Mouse (Mus musculus): Measurements from ENCODE around the gene Pfdn4.

Pfdn4 gene

DNA sequence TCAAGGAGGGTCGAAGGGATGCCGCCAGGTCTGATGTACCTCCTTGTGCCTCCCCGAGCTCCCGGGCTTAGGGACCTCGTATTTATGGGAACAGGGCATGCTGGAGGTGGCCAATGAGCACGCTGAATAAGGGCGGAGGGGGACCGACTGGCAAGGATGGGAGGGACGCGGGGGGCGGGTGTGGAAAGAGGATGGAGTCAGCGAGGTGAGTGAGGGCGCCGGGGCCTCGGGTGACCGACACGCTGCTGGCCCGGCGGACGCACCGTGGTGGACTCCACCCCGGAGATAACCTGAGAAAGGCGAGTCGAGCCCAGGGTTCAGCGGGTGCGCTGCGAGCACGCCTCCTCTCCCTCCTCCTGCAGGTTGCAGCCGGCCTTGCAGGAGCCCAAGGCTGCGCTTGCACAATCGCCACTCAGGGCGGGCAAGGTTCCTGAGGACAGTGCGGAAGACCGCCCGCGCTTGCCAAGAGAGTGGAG, 901 bp downstream of the Pfdn4 start, which contains the start of gene Cyp24a1:
Cyp24a1 (minus strand) TSS at position 55 of the 476 bp plus-strand sequence.
- DNase-seq (ENCODE audit: extremely low read depth, low read depth) = no peak

DNA sequence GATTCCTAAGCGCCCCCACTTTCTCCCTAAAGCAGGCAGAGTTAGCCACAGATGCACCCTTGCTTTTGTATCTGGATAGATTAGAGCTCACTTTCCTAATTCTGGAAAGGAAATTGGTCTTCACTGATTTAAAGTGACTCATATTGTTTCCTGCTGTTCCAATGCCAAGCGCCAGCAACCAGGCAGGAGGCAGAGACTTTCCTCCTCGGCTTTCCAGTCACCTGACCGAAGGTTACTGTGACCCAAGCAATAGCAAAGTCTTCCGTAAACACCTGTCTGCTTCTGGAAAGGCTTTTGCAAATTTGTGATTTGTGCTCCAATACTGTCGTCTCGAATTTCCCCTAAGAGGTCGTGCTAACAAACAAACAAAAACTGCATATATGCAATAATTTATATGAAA, 1.8 kb downstream of the Pfdn4 start:
- no peak for DNase-seq (ENCODE audit: extremely low read depth, low read depth)

DNA sequence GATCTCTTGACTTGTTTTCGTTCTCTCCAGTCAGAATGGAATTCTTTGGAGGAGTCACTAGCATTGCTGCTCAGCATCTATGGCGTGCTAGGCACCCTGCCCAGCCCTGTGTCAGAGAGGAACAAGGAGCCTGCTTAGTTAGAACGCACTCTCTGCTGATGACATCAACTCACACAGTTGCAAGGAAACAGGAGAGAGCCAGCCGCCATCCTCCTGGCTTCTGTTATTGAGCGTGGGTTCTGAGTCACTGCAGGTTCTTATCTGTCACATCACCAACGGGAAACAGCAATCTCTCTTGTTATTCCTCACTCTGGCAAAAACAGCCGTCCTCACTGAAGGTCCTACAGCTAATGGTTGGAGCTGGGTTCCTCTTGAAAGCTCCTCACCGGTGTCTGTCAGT, 7.1 kb downstream of the Pfdn4 start:
- peak; percentile 8 for DNase-seq (ENCODE audit: extremely low read depth, low read depth)

DNA sequence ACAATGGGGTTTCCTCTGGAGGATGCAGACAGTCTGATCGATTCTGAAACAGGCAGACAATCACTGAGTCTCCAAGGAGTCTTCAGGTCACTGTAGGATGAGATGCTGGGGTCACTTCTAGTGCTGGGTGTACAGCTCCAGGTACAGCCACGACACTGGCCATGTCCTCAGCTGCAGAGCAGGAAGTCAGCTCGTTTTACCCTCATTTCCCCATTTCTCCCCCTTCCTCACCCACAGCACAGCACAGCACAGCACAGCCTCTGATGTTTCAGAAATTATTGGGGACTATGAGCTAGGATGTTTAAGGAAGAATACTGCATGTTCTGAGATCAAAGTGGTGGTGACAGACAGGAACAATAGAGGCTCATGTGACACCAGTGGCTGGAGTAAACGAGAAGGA, 7.8 kb downstream of the Pfdn4 start:
- peak; percentile 25 for DNase-seq (ENCODE audit: extremely low read depth, low read depth)

DNA sequence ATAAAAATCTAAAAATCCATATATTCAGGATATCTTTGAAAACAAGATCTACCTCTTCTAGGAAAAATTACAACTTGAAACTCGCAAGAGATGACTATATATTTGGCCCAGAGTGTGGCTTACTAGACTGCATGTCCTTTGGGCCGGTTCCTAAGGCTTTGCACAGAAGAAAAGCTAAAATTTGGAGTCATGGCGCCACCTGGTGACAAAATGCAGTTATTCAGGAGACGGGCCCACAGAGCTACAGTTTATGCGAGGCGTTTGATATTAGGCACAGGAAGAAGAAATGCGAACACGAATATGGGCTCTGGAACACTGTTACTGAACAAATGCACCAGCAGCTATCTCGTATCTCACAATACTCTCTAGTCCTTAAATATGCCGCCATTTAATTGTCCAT, 11.5 kb downstream of the Pfdn4 start:
- peak; percentile 73 for DNase-seq (ENCODE audit: extremely low read depth, low read depth)

DNA sequence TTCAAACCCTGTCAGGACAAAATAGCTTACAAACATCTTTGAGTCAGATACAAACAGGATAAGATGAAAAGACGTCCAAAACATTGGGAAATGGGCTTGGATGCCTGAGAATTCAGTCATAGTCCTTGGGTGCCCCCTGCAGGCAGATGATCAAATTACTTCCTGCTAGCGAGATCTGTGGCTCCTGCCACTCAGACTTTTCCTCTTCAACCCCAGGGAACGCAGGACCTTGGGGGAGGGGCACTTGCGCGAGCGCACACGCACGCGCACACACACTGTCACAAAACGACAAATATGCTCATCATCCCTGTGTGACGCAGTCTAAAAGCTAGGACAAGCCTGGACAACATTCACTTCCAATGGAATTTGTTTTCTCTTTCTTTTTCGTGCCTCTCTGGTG, 12.6 kb downstream of the Pfdn4 start:
- peak; percentile 65 for DNase-seq (ENCODE audit: extremely low read depth, low read depth)

DNA sequence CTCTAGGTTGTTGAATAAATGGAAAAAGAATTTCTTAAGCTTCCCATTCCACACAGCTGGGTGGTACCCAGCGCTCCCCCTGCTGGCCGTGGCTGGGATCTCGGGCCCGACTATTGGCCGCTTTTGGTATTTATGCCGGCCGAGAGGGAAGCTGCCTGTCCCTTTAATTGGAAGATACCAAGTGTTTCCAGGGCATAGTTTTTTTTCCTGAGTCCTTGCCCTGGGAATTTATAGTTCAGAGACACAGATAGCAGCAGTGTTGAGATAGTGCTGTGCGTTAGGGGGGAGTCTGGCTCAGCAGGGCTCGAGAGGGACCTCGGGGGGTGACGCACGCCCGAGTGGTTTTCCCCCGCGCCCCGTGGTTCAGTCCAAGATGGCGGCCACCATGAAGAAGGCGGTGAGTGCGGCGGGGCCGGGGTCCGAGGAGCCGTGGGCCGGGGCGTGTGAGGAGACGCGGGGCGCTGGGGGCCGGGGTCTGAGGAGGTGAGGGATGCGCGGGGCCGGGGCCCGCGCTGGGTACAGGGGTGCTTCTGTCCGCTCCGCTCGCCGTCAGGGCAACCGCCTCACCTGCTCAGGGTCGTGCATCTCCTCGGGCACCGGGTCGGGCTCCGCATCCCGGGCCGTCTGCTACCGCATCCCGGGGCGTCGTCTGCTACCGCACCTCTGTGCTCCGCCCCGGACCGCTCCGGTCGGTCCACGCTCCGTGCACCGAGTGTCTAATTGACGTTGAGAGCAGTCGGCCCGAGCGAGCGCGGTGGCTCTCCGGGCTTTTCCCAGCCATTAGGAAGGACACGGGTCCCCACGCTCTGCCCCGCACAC, 15.1 kb downstream of the Pfdn4 start:
- peak; percentile 79 for DNase-seq (ENCODE audit: extremely low read depth, low read depth)

DNA sequence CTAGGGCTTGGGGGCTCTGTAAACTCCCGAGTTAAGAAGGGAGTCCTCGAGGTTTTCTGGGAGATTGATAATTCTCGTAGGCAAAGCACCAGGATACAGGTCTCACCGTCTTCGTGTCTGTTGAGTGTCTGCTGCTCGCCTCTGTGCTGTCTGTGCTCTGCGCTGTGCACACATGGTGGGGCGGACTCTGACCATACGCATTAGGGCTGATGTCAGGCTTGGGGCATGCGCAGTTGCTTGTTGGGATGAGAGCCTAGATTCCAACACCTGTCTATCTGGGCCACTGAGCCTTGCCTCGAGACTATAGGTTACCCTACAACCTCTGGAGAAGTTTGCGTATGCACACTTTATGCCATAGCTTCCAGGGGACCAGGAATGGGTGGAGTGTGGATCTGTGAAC, 17.5 kb downstream of the Pfdn4 start:
- no peak for DNase-seq (ENCODE audit: extremely low read depth, low read depth)

DNA sequence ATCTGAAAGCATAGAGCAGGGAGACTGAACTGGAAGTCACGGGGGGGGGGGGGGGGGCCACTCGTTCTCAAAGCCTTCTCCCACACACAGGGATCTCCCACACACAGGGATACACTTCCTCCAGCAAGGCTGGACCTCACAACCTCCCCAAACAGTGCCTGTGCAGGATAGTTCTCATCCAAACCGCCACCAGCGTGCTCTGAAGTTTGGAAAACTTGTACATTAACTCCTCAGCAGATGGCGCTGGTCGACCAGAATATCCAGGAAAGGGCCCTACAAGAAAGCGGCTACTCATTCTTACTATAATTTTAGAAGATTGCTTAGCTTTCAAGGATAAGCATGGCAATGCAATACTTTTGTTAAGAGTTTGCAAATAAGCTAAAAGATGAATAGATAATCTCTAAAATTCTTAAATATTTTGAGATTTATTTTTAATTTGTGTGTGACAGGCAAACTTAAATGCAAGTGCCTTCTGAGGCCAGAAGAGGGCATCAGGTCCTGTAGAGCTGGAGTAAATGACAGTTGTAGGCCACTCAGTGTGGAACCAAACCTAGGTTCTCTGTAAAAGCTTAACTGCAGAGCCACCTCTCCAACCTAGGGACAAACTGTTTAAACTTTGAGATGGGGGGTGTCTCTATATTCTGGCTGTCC, 24.2 kb downstream of the Pfdn4 start:
- DNase-seq (ENCODE audit: extremely low read depth, low read depth) = peak; percentile 33

DNA sequence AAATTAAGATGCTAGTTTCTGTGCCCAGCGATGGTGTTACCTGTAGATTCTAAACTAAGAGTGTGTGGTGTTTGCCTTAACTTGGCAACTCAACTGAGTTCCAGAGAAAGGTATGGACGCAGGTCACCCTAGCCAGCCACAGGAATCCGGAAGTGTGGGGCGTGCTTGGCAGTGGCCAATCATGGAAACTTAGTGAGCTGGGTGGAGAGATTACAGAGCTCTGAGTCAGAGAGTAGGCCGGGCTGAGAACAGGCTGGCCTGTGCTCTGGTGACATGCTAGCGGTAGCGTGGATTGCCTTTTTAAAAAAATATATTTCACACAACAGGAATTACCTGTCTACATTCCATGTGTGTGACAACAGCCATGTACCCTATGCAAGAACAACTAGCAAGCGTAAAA, 30.3 kb downstream of the Pfdn4 start:
- no peak for DNase-seq (ENCODE audit: extremely low read depth, low read depth)

DNA sequence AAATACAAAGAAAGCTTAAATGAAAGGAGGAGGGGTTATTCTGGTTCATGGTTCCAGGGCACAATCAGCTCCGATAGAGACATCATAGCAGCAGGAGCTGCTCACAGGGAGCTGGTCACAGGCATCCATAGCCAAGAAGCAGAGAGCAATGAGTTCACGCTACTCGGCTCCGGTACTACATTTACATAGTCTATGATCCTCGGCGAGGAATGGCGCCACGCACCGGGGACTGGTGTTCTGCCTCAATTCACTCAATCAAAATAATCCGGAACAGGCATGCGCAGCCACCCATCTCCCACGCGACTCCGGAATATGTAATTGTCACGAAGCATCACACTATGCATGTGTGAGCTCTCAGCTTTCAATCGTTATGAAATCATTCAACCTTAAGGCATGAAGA, 31.8 kb downstream of the Pfdn4 start:
- DNase-seq (ENCODE audit: extremely low read depth, low read depth) = no peak

DNA sequence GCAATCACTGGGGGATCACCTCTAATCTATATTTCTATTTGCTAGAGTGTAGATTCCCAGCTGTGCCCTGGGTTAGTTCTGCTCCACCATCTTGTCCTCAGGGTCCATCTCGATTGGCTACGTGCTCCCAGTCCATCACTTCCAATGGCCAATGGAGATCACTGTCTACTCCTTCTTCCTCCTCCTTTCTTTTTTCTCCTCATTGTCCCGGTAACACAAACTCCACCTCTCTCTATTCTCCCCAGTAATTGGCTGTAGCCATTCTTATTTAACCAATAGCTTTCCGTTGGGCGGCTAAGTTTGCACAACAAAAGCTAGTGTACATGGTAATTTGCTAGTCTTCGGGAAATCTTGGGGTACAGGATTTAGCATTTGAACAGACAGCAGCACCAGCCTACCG, 33.5 kb downstream of the Pfdn4 start:
- DNase-seq (ENCODE audit: extremely low read depth, low read depth) = no peak

DNA sequence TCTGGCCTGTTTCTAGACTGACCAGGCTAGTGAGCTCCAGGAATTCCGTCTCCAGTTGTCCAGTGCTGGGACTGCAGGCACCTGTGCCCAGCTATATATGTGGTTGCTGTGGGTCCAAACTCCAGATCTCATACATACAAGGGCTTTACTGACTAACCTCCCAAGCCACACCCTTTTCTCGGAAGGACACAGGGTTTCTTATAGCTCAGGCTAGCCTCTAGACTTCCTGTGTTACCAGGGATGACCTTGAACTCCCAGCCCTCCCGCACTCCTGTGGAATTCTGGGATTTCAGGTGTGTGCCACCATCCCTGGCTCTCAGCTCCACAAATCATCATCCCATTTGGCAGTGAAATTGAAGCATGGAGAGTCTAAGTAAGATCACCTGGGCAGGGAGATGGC, 34.0 kb downstream of the Pfdn4 start:
- no peak for DNase-seq (ENCODE audit: extremely low read depth, low read depth)

DNA sequence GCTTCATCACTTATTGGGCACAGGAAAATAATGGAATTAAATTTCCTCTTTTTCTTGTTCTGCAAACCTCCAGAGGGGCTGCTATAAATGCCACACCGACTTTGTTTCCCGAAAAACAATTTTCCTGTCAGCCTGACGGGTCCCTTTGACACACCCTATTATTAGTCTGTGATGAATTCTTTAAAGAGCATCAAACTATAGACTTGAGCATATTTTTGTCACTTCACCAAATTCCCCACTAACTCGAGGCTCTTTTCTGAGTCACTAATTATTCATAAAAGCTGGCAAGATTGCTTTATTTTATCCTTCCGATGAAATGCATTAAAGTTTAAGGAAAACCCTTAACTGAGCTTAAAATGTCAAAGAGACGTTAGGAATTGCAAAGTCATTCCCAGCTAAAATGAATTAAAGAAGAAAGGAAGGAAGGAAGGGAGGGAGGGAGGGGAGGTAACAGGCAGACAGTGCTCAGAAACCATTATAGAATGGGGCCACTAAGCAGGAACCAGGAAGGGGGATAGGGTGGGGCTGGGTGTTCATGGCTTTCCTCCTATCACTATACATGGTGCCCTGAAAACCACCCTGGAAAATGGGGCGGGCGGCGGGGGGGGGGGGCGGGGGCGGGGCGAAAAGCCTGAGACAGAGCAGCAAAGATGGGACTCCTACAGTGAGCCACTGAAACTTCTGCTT, 38.0 kb downstream of the Pfdn4 start:
- DNase-seq (ENCODE audit: extremely low read depth, low read depth) = no peak

DNA sequence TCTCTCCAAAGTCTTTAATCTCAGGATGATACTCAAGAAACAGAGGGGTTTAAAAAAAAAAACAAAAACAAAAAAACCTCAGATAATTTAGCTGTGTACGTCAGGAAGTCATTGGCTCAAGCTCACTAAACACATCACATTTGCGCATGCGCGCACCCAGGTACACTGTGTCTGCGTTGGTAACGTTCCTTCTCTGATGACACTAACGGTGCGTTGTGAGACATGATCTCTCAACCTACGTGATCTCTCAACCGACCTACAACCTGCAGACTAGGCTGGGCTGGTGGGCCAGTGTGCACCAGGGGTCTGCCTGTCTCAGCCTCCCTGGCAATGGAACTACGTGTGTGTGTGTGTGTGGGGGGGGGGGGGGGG, 38.6 kb downstream of the Pfdn4 start:
- no peak for DNase-seq (ENCODE audit: extremely low read depth, low read depth)

DNA sequence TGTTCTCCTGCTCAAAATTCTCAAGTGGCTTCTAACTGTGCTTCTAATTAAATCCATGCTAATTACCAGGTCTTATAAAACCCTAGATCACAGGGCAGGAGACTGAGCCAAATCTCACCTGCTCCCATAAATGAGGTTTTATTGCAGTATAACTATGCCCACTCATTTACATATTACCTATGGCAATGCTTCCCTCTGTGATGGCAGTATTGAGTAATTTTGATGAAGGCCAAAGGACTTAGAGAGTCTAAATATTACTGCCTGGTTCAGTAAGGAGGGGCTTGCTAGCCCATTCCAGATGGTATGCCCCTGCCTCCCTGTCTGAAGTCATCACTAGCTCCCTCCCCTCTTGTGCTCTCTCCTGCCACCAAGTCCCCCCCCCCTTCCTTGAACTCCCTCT, 39.6 kb downstream of the Pfdn4 start:
- no peak for DNase-seq (ENCODE audit: extremely low read depth, low read depth)

DNA sequence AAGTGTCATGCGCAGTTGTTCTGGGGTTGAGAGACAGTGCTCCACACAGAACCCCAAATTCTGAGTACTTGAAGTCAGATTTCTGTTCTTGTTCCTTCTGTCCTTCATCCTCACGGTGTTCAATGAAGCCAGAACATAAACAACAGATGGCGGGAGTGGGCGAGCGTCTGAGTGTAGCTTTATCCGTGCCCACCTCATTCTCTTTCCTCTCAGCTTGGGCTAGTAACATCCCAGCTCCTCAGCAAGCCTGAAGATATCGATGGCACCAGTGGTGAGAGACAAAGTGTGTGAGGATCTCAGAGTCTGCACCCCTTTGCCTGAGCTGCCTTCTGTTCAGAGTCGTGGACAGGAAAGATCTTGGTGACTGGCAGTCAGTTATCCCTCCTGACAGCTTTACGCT, 43.0 kb downstream of the Pfdn4 start:
- no peak for DNase-seq (ENCODE audit: extremely low read depth, low read depth)

DNA sequence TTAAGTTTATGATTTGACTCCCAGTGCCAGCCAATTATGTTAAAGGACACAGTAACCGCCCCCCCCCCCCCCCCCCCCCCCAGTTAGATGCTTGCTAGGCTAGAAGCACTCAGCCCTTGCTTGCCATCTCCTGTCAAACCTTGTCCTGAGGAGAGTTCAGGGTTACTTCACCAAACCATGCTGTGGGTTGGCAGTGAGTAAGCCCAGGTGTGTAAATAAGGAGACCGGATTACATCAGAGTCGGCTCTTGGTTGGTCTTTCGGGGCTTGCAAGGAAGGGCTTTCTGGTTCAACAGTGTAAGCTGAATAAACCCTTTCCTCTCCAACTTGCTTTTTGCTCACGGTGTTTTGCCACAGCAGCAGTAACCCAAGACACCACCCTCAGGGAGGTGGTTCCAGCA, 47.4 kb downstream of the Pfdn4 start:
- no peak for DNase-seq (ENCODE audit: extremely low read depth, low read depth)

DNA sequence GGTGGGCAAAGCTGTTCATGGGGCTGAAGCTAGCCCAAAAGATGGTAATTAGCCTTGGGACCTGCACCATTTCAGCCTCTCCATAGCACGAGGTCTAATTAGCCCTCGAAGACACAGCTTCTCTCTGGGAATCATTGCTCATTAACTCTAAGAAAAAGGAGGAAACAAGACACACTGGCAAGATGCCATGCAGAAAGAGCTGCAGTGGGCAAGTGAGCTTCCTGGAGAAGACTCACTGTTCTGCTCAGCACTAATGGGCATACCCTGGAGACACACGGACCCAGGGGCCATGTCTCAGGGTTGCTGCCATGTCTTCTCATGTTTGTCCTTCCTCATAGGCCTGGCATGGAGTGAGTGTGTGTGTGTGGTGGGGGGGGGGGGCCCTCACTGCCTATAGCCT, 47.9 kb downstream of the Pfdn4 start:
- no peak for DNase-seq (ENCODE audit: extremely low read depth, low read depth)

DNA sequence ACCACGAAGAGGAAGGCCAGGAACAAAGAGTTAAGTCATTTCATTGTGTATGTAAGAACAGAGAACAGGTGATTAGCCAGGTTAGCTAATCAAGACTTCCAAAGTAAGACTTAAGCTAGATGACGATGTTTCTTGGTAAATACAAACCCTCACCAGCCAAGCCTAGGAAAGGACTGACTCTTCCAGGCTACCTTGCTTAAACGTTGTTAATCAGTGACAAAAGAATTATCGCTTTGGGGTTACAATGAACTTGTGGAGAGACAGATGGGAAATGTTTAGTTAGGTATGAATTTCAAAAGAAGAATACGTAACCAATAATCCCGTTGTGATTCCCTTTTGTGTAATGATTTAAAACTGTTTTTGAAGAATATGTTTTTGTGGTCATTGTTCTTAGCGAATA, 48.7 kb downstream of the Pfdn4 start:
- no peak for DNase-seq (ENCODE audit: extremely low read depth, low read depth)

DNA sequence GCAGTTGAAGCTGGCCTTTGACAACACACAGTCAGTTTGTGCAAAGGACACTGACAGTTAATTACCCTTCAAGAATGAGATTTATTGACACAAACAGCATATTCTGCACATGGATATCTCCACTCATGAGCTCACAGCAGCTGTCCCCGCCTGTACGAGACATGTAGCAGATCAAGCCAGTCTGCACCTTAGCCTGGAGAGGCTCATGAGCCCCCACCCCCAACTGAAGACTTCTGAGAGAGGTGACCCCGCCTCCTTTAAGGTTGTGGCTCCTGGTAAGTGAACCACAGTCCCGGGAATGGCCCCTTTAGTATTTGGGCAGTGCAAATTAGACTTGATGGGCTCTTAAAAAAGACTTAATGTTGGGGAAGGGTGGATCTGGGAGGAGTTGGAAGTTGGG, 49.5 kb downstream of the Pfdn4 start:
- DNase-seq (ENCODE audit: extremely low read depth, low read depth) = no peak

DNA sequence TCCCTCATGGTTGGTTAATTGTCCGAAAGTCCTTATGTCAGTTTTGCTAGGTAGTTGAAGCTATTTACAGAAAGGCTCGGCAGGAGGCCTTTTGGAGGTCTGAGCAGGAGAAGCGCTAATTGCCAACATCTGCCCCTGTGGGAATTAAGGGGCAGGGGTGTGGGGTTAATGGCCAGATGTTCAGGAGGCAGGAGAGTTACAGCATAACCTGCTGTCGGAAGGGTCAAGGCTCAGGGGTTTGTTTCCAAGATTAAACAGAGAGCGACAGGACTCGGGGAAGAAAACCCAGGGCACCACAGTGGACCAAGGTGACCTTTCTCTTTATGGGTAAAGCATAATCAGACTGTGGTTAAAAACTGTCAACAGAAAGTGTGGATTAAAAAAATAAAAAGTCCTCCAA, 51.3 kb downstream of the Pfdn4 start:
- no peak for DNase-seq (ENCODE audit: extremely low read depth, low read depth)

All from MEL-GATA-1-ER (cell line).